Mouse (Mus musculus): ENCODE results near the gene Zmat5. TPM values are rescaled to one million over a fixed set of nuclear protein-coding genes. Genes with fewer than 3 reads are reported as not detected.

Zmat5 gene
- total and polyA plus RNA-seq, 2 experiments from 2014 or later = 28.2 to 43.5 TPM

GRCm38 (mm10) chr11:4712822-4713221 is 8.3 kb downstream of the Zmat5 start:
- no peaks in the 10 kb centered on the region for H3K36me3 ChIP-seq (ENCODE audit: insufficient read depth, low read length)
- no peaks in the 10 kb centered on the region for H3K27me3 ChIP-seq (ENCODE audit: insufficient read depth, low read length)
- DNase-seq (ENCODE audit: low spot score) = no peak
- TF ChIP-seq CTCF (IDR thresholded peaks at IDR 0.05) = no peak
- ATAC-seq (ENCODE audit: low FRiP score) = no peak
- no peak overlapping the region for H3K4me3 ChIP-seq (ENCODE audit: low read depth, low read length)
- no peak overlapping the region for H3K4me2 ChIP-seq (ENCODE audit: low read depth, low read length, poor library complexity, severe bottlenecking)
- H3K4me1 ChIP-seq (ENCODE audit: insufficient read depth, low read length) = no peaks in the 10 kb centered on the region
- H3K9ac ChIP-seq (replicated peaks; ENCODE audit: low read length, poor library complexity, severe bottlenecking) = no peak overlapping the region
- H3K27ac ChIP-seq (ENCODE audit: low read depth, low read length) = no peak overlapping the region
- H3K9me3 ChIP-seq (ENCODE audit: low read length) = no peaks in the 10 kb centered on the region

GRCm38 (mm10) chr11:4714727-4715126 is 10.2 kb downstream of the Zmat5 start:
- H3K9ac ChIP-seq (replicated peaks; ENCODE audit: low read length, poor library complexity, severe bottlenecking) = no peak overlapping the region
- no peaks in the 10 kb centered on the region for H3K9me3 ChIP-seq (ENCODE audit: low read length)
- no peaks in the 10 kb centered on the region for H3K4me1 ChIP-seq (ENCODE audit: insufficient read depth, low read length)
- 91% methylated on average over 4 of the region's 4 CpGs for WGBS
- no peak overlapping the region for H3K27ac ChIP-seq (ENCODE audit: low read depth, low read length)
- no peaks in the 10 kb centered on the region for H3K36me3 ChIP-seq (ENCODE audit: insufficient read depth, low read length)
- no peak for TF ChIP-seq CTCF (IDR thresholded peaks at IDR 0.05)
- DNase-seq (ENCODE audit: low spot score) (no peak), ATAC-seq (ENCODE audit: low FRiP score) (no peak)
- H3K27me3 ChIP-seq (ENCODE audit: insufficient read depth, low read length) = no peaks in the 10 kb centered on the region
- no peak overlapping the region for H3K4me3 ChIP-seq (ENCODE audit: low read depth, low read length)
- H3K4me2 ChIP-seq (ENCODE audit: low read depth, low read length, poor library complexity, severe bottlenecking) = no peak overlapping the region

- no peak for ATAC-seq (ENCODE audit: low FRiP score)
These were observed 11.1 kb downstream of the Zmat5 start for GRCm38 (mm10) chr11:4715596-4715995.

GRCm38 (mm10) chr11:4716530-4717236 is 12.2 kb downstream of the Zmat5 start:
- Histone ChIP-seq H3K9ac (replicated peaks; ENCODE audit: low read length, poor library complexity, severe bottlenecking) (no peak overlapping the region), H3K36me3 (ENCODE audit: insufficient read depth, low read length) (no peaks in the 10 kb centered on the region), H3K9me3 (ENCODE audit: low read length) (no peaks in the 10 kb centered on the region), H3K27me3 (ENCODE audit: insufficient read depth, low read length) (no peaks in the 10 kb centered on the region), H3K4me3 (ENCODE audit: low read depth, low read length) (no peak overlapping the region), H3K4me1 (ENCODE audit: insufficient read depth, low read length) (no peaks in the 10 kb centered on the region), H3K4me2 (ENCODE audit: low read depth, low read length, poor library complexity, severe bottlenecking) (no peak overlapping the region), H3K27ac (ENCODE audit: low read depth, low read length) (no peak overlapping the region)
- ATAC-seq (ENCODE audit: low FRiP score) (no peak), DNase-seq (ENCODE audit: low spot score) (no peak)
- WGBS = 87% methylated on average over 5 of the region's 5 CpGs
- no peak for TF ChIP-seq CTCF (IDR thresholded peaks at IDR 0.05)

More at GRCm38 (mm10) chr11:4715596-4715995, 11.1 kb downstream of the Zmat5 start:
- H3K4me1 ChIP-seq (ENCODE audit: insufficient read depth, low read length) = no peaks in the 10 kb centered on the region
- DNase-seq (ENCODE audit: low spot score) = no peak
- H3K27me3 ChIP-seq (ENCODE audit: insufficient read depth, low read length) = no peaks in the 10 kb centered on the region
- no peak for TF ChIP-seq CTCF (IDR thresholded peaks at IDR 0.05)
- WGBS = 85% methylated on average over 4 of the region's 4 CpGs
- H3K9me3 ChIP-seq (ENCODE audit: low read length) = no peaks in the 10 kb centered on the region
- no peaks in the 10 kb centered on the region for H3K36me3 ChIP-seq (ENCODE audit: insufficient read depth, low read length)
- no peak overlapping the region for H3K4me2 ChIP-seq (ENCODE audit: low read depth, low read length, poor library complexity, severe bottlenecking)
- H3K9ac ChIP-seq (replicated peaks; ENCODE audit: low read length, poor library complexity, severe bottlenecking) = no peak overlapping the region
- no peak overlapping the region for H3K27ac ChIP-seq (ENCODE audit: low read depth, low read length)
- H3K4me3 ChIP-seq (ENCODE audit: low read depth, low read length) = no peak overlapping the region

- ATAC-seq (ENCODE audit: low FRiP score) (no peak), DNase-seq (ENCODE audit: low spot score) (no peak)
- Histone ChIP-seq H3K27me3 (ENCODE audit: insufficient read depth, low read length) (no peaks in the 10 kb centered on the region), H3K9ac (replicated peaks; ENCODE audit: low read length, poor library complexity, severe bottlenecking) (no peak overlapping the region), H3K36me3 (ENCODE audit: insufficient read depth, low read length) (no peaks in the 10 kb centered on the region; the same call in 1 of the 2 replicates), H3K27ac (ENCODE audit: low read depth, low read length) (no peak overlapping the region), H3K4me1 (ENCODE audit: insufficient read depth, low read length) (no peaks in the 10 kb centered on the region), H3K4me3 (ENCODE audit: low read depth, low read length) (no peak overlapping the region), H3K4me2 (ENCODE audit: low read depth, low read length, poor library complexity, severe bottlenecking) (no peak overlapping the region), H3K9me3 (ENCODE audit: low read length) (no peaks in the 10 kb centered on the region)
- no peak for TF ChIP-seq CTCF (IDR thresholded peaks at IDR 0.05)
- 74% methylated on average over 5 of the region's 5 CpGs for WGBS
These were observed 14.1 kb downstream of the Zmat5 start for GRCm38 (mm10) chr11:4718548-4718947.

GRCm38 (mm10) chr11:4719961-4720360 is 15.5 kb downstream of the Zmat5 start:
- WGBS = 90% methylated on average over 9 of the region's 9 CpGs
- ATAC-seq (ENCODE audit: low FRiP score) (no peak), DNase-seq (ENCODE audit: low spot score) (no peak)
- Histone ChIP-seq H3K36me3 (ENCODE audit: insufficient read depth, low read length) (peaks cover 10% of the 10 kb centered on the region; the same call in 1 of the 2 replicates), H3K4me3 (ENCODE audit: low read depth, low read length) (no peak overlapping the region), H3K27ac (ENCODE audit: low read depth, low read length) (no peak overlapping the region), H3K9me3 (ENCODE audit: low read length) (no peaks in the 10 kb centered on the region), H3K9ac (replicated peaks; ENCODE audit: low read length, poor library complexity, severe bottlenecking) (no peak overlapping the region), H3K27me3 (ENCODE audit: insufficient read depth, low read length) (no peaks in the 10 kb centered on the region), H3K4me1 (ENCODE audit: insufficient read depth, low read length) (no peaks in the 10 kb centered on the region), H3K4me2 (ENCODE audit: low read depth, low read length, poor library complexity, severe bottlenecking) (no peak overlapping the region)
- no peak for TF ChIP-seq CTCF (IDR thresholded peaks at IDR 0.05)
